Mouse (Mus musculus): ENCODE measurements around the gene Alcam. TPM values are rescaled to one million over a fixed set of nuclear protein-coding genes. Genes with fewer than 3 reads are reported as not detected.

Gene Alcam
- total RNA-seq, 2 experiments from 2014 or later, result 130 to 145 TPM

DNA sequence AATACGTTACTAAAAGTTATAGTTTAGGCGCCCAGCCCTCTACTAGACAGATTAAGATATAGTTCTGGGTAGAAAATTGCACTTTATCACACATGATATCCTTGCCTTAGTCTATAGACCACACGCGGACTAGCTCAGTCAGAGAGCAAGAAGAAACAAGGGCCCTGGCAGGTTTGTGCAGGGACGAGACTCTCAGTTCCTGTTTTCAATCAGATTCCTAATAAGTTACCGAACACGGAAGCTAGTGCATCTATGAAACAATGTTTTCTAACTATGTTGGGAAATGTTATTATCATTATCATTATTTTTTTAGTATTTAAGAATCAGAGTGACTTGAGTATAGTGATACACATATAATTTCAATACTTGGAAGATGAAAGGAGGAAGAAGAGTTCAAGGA, 152.1 kb downstream of the Alcam start:
- intact Hi-C loops (cut with DNase I), result no loop called here
- no peak for DNase-seq (ENCODE audit: low spot score in 2 of 2)

DNA sequence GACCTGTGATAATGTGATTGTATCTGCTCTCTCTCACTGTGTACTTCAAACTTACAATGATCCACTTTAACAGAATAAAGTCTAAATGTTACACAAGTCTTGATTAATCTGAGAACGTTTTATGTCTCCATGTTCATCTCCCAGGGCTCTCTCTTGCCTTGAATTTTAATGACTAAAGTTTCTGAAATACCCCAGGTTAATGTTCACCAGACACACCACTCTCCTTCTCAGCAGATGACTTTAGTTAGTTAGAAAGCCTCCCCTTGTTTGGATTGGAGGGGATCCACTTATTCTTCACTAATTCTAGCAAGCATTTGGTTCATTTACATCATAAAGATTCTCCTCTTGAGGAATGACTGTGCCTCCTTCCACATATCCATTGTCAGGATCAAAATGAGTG, 157.5 kb downstream of the Alcam start:
- intact Hi-C loops (cut with DNase I), result no loop called here
- no peak for DNase-seq (ENCODE audit: low spot score in 2 of 2)

DNA sequence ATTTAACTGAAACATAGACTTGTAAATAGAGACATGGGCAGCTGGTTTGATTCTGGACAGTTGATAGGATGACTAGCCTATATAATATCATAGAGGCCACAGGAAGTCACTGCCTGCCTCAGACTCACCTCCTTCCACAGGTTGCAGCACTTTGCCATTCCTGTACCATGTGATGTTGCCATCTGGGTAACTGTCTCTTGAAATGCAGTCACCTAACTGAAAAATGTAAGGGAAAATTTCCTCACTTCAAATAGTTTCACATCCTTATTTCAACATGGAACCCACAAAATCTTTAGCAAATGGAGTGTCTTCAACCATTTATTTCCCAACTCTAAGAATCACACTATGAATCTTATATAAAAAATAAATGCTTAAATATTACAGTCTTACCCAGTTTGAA, 158.3 kb downstream of the Alcam start:
- DNase-seq (ENCODE audit: low spot score in 2 of 2), result no peak
- intact Hi-C loops (cut with DNase I), result no loop called here

DNA sequence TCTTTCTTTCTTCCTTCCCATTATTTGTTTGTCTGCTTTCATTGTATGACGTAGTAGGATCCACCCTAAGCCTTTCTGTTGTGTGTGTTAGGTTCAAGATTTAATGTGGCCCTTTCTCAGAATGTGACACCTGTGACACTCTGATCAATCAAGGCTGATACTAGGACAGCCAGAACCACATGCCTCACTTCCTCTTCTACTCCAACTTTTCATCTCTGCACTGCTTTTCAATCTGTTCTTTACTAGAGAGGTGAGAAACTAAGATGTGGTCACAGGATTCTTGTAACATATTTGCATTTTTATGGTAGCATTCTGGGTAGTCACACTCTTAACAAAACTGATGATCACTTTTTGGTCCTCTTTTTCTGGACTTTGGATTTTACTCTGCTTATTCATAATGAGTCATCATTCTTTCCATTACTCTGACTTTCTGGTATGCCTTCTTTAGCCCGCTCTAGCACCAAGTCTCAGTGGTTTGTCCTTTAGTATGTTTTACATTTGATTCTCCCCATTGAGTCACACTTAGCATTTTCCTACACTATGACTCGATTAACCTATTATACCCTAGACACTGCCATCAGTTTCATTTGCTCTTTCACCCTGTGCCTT, 161.3 kb downstream of the Alcam start:
- intact Hi-C loops (cut with DNase I), result no loop called here
- no peak for DNase-seq (ENCODE audit: low spot score in 2 of 2)

DNA sequence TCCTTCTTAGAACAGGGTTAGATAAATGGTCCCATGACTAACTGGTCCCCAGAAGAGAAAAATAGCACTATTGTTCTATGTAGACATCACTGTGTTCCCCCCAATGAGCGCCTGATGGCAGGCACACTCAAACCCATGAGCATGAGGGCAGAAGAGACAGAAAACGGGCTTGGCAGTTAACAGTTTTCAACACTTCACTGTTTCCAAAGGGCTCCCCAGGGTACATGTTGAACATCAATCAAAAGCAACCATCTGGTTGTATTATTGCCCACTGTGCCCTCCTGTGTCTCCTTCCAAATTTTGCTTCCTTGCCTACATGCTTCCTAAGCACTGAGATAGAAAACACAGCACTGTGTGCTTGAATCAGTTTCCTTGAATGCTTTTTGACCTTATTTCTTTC, 173.7 kb downstream of the Alcam start:
- intact Hi-C loops (cut with DNase I), result no loop called here
- DNase-seq (ENCODE audit: low spot score in 2 of 2), result no peak

DNA sequence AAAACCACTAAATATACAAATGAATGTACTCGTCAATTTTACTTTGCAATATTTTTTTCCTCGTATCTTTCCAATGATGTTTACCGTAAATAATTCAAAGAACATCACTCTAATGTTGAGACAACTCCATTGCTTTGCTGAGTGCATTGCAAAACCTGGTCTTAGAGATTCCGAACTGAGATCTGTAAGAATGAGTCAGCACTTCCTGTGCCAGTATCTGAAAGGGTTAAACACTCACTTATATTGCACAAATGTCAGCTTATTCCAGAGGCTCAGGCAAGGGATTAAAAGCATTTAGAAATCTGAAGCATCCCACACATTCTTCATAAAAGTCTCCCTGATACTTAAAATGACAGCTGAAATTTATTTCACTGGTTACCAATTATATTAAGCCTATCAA, 188.8 kb downstream of the Alcam start:
- DNase-seq (ENCODE audit: low spot score in 2 of 2), result no peak
- intact Hi-C loops (cut with DNase I), result no loop called here

DNA sequence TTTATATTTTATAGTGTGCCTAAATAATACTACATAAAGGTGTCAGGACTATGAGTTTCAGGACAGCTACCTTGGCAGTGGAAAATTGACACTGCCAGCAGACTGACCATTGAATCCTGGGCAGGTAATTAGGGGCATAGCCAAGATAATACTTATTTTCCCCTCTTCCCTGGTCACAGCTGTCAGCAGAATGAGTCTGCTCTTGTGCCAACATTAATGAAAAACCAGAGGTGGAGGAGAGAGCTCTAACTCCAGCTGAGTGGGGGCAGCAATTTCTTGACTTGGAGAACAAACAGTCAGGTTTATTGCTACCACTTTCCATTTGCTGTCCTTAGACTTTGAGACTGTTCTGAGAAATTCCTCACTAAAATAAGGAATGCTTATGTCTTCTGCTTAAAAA, 190.1 kb downstream of the Alcam start:
- intact Hi-C loops (cut with DNase I), result no loop called here
- DNase-seq (ENCODE audit: low spot score in 2 of 2), result no peak

DNA sequence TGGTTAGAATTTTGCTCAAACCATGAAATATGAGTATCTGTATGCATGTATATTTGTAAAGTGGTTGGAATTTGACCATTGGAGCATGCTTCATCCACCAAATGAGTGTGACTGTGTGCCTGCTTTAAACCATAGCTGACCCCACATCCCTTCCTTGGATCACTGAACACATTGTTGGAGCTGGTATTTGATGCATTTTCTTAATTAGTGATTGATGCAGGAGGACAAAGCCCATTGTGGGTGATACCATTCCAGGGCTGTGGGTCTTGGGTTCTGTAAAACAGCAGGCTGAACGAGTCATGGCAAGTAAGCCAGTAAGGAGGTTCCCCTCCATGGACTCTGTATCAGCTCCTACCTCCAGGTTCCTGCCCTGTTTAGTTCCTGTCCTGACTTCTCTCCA, 191.3 kb downstream of the Alcam start:
- intact Hi-C loops (cut with DNase I), result no loop called here
- DNase-seq (ENCODE audit: low spot score in 2 of 2), result no peak

DNA sequence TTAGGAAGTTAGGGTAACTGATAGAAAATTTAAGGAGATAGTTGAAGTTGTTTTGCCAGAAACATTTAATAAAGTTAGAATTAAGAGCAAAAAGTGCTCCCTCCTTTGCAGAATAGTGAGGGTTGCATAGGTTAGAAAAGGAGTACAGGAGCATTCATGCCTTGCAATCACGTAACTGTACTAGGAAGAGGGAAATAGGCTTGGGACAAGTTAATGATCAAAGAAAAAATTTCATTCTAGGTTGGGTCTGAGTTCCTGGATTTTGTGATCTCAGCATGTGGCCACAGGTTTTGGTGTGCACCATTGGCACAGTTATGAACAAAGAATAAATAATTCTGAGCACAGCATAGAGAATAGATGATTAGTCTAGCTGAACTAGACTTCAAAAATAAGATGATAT, 192.1 kb downstream of the Alcam start:
- no peak for DNase-seq (ENCODE audit: low spot score in 2 of 2)
- intact Hi-C loops (cut with DNase I), result no loop called here

DNA sequence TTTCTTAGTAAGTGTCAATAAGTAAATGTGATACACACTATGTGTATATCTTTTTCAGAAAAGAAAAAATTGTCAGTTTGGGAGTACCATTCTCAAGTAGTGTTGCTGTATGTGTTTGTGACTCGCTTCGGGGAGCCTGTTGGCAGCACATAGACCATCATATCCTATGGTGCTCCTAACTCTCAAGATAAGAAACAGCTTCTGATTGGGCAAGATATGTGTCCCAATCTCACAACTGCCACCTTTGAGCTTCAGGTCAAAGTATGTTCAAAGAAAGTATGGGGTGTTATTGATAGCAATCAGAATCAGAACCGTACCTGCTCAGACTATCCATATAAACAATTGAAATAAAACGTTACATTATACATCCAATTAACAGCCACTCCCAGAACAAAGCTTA, 202.9 kb downstream of the Alcam start:
- intact Hi-C loops (cut with DNase I), result no loop called here

DNA sequence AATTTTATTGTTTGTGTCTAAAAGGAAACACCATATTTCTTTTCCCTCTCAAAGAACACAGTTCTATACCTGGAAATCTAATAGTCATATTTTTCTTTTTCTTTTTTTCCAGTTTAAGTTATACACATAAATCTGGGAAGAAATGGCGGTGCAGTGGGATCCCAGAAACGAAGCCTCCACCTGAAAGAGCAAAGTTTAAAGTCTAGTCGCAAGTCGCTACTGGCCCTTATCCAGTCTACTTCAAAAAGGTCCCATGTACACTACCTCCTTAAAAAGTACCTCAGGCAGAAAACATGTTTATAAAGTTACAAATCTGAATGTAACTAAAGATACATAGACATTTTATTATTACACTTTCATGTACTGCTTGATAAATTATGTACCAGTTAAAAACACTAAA, 203.7 kb downstream of the Alcam start:
- DNase-seq (ENCODE audit: low spot score in 2 of 2), result no peak
- intact Hi-C loops (cut with DNase I), result no loop called here

More for the DNA sequence above, 202.9 kb downstream of the Alcam start:
- DNase-seq (ENCODE audit: low spot score in 2 of 2), result no peak

DNA sequence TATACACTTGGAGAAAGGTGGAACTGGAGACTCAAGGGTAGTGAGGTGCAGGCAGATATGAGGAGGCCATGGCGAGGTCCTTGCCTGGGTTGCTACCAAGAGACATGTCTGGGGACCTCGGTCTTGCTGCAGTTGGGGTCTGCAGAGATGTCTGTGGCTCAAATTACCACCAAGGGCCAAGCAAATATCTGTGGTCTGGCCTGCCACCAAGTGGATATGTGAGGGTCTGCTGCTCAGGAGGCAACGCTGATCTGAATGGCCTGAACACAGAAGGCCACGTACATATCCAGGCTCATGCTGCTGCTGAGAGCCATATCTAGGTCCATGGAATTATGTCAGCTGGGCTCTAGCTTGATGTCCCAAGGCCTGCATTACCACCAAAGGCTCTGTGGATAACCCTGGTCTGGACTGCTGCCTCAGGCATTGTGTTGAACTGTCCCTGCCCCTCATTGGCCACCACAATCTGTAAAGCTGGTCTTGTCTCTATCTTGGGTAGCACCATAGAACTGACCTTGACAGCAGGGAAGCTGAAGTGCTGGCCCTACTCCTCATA, 210.4 kb downstream of the Alcam start:
- DNase-seq (ENCODE audit: low spot score in 2 of 2), result no peak
- intact Hi-C loops (cut with DNase I), result no loop called here

DNA sequence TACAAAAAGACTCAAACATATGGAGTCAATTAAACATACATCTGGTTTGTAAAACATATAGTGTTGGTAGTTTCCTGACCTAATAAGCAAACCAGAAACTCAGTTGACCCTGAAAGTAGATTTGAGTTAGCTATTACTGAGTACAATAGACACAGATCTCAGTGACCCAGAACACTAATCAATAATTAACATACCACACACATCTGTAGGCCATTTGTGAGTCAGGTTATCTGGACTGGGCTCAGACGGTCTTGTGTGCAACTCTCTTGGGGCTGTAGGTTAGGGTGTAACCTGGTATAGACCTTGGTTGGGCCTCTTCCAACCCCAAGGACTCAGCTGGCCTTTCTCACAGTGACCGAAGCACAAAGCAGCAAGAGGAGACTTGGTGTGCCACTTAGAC, 211.7 kb downstream of the Alcam start:
- intact Hi-C loops (cut with DNase I), result no loop called here
- DNase-seq (ENCODE audit: low spot score in 2 of 2), result no peak

DNA sequence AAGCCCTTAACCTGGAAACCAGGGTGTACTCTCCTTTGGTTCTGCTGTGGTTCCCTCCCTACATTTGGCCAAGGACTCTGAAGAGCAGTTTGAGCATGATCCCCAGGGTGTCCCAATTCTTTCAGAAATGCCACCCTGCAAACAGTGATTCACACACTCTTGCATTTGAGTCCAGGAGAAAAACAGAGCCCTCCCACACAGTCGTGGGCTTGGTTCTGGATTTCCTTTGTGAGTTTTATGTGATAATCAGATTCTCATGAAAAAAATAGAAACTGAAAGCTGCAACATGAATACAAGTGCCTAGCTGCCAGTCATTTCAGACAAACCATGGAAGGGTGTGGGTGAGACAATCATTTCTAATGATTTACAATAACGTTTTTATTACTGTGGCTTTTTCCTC, 223.9 kb downstream of the Alcam start:
- DNase-seq (ENCODE audit: low spot score in 2 of 2), result peak in 1 of 2 experiments; percentile 42
- intact Hi-C loops (cut with DNase I), result no loop called here

DNA sequence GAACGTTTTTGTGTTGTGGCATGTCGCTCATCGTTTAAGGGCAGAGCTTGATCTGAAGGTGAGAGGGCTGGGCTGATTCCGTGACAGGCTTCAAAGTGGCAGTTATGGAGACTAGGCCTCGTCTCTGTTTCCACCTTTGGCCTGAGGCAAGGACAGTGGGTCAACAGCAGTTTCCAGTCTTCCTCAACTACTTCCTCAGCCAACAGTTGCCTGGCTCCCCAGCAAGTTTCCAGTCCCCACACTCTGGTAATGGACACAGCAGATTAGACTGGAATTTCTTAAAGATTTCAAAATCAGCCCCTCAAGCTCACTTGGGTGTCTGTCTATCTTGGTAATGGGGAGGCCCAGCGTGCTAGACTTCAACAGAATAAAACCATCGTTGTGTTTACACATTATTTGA, 224.4 kb downstream of the Alcam start:
- DNase-seq (ENCODE audit: low spot score in 2 of 2), result no peak
- intact Hi-C loops (cut with DNase I), result no loop called here

DNA sequence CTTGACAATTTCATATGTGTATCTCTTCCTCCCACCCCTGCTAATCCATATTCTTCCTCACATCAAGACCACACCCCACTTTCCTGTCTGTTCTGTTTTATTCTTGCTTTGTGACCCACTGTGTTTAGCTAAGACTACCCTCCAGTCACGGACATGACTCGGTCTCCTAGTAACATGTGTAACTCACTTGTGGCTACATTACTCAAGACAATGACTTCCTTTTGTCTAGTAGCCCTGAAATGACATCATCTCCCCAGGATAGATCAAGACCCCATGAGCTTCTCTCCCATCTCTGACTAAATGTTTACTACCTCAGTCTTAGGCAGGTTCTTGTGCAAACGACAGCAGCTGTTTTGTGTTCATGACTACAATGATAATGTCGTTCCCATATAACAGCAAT, 231.0 kb downstream of the Alcam start:
- intact Hi-C loops (cut with DNase I), result no loop called here
- DNase-seq (ENCODE audit: low spot score in 2 of 2), result no peak

DNA sequence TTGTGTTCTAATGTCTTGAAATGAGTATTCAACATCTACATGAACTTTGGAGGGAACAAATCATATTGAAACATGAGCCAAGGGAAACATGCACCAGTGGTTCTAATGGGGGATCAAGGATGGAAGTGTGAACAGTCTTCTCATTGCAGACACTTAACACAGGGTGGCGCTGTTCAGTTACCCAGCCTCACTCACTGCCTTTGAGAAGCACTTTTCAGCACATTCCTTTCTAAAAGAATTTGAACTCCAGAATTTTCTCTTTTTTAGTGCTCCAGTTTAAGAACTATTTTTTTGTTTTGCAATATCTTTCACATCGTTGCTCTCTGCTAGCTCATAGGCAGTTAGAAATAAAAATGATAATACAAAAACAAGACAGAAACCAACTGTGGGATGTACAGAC, 234.8 kb downstream of the Alcam start:
- peak; percentile 20 to 45 for DNase-seq (ENCODE audit: low spot score in 2 of 2)
- intact Hi-C loops (cut with DNase I), result no loop called here

DNA sequence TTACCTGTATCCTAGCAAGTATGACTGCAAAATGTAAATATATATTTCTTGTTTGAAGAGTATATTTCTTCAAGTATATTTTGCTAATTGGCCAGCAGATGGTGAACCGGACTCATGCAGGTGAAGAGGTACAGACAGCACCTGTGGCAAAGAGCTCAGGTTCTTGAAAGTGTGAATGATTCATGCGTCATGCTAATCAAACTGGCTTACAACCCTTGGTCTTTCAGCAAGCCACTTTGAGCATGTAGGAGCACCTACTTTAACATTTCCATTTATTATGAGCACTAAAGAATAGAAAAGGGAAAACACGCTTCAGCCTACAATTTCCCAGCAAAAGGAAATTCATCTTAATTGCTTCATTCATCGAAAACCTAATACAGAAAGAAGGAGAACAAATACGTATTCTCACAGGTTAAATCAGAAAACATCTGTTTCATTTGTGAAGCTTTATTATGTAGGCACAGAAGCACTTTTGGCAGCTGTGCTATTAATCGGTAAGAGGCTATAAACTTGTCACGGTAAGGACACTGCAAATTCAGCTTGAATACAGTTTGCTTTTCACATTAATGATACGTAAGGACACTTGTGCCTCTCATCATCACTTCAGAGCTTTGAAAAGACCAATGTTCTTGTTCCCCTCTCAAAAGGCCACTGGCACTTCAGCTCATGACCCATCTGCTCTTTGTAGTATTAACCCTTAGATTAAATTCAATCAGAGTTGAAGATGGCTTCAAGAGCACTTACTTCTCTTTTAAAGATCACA, 242.8 kb downstream of the Alcam start:
- DNase-seq (ENCODE audit: low spot score in 2 of 2), result no peak
- intact Hi-C loops (cut with DNase I), result no loop called here

DNA sequence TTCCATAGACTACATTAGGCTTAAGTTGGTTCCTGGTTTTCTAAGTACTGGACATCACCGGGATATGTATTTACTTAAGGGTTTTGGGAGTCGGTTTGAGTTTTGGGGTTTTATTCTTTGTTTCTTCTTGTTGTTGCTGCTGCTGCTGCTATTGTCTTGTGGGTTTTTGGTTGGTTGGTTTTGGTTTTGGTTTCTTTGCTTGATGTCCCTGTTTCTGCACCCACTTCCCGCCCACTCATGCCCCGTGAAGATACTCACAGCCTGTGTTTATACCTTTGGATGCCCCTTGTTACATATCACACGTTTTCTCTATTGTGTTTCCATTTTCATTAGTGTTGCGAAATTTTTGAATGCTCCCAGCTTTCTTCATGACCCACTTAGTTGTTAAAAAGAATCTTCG, 253.8 kb downstream of the Alcam start:
- intact Hi-C loops (cut with DNase I), result no loop called here

More for the DNA sequence above, 253.8 kb downstream of the Alcam start:
- no peak for DNase-seq (ENCODE audit: low spot score in 2 of 2)

Measured in left cerebral cortex, postnatal 14 days (tissue).